Mouse (Mus musculus): Measurements from ENCODE around the gene Psmd5.
A peak's percentile ranks its signal among the peaks of the same experiment; 100 is the strongest.

Psmd5 gene

DNA sequence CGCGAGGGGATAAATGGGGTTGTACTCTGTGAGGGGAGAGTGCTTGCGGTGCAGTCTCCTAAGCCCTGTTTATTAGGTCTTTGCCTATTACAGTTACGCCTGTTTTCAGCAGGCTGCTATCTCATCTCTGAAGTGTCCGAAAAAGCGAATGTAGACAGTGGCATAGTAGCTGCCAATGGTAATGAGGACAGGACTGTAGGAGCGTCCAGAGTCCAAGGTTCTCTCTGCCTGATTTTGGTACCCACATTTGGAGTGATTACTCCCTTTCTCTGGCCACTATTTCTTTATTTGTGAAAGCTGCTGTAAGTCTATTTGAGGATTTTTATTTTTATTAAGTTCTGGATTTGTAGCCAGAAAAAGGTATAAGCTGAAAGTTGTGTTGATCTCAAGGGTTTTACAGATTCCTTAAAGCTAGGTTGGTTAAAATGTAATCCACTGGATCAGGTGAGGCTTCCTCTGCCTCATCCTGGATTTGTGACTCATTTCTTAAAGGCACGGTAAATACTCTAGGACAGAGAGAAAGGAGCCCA is at the start of gene Psmd5:
TSS of gene Psmd5 (minus strand) at position 153 of the 530 bp plus-strand sequence.
- no peak for DNase-seq (ENCODE audit: low read depth in 2 of 2, low spot score in 2 of 2)

DNA sequence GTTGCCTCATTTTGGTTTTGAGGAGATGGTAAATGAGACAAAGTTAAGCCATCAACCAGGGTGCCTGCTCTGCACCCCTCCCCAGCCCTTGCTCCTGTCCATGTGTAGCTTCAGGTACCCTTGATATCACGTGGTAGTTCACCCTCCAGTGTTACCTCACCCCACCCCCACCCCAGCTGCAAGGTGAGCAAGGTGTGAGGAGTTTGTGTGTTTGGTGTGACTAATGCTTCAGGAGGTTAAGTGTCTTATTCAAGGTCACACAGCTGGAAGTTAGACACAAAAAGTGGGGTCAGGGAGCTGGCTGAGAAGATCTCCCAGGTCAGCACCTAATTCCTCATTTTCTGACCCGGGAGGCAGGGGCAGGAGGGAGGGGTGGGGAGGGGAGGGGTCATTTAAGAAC is 48.0 kb upstream of the Psmd5 start:
- no peak for DNase-seq (ENCODE audit: low read depth in 2 of 2, low spot score in 2 of 2)

DNA sequence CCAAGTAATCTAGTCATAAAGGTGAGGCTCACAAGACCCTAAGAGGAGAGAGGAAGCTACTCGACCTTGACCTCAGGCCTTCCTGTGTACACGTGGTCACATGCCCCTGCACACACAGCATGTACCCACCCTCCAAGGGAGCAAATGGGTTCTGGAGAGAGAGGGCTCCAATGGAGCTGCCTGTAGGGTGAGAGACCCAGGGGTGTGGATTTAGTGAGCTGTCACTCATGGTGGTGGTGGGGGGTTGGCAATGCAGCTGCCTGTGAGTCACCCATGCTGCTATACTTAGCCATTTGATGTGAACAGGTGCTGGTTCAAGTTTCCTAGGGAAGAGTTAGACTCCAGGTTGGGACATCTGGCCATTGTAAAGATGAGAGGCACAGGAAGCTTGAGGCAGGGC is 45.4 kb upstream of the Psmd5 start:
- DNase-seq (ENCODE audit: low read depth in 2 of 2, low spot score in 2 of 2), result no peak

DNA sequence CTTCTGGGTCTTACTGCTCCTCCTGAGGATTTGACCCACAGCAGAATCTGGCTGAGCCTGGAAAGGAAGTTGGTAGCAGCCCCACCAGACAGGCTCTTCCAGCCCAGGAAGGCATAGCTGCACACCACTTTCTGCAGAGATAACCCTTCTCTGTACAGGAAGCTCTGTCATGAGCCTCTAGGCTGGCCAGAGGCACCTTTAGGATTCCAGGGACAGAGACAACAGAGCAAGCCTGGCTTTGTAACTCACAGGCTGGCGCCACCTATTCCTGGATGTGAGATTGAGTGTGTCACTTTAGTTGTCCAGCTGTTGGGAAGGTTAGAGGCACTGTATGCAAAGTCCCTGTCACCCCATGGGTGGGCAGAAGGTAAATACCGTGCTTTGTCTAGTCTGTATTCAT is 40.3 kb upstream of the Psmd5 start:
- no peak for DNase-seq (ENCODE audit: low read depth in 2 of 2, low spot score in 2 of 2)

DNA sequence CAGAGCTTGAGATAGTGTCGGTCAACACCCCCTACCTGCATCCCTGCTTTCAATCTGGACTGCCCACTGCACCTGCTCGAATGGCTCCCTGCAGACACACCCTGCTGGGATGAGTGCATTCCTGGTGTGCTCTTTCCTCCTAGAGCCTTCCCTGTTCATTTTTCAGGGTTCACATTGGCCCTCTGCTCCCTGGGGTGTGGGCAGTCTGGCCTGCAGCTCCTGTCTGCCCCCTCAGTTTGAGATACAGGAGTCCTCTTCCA is 40.0 kb upstream of the Psmd5 start:
- DNase-seq (ENCODE audit: low read depth in 2 of 2, low spot score in 2 of 2), result no peak

DNA sequence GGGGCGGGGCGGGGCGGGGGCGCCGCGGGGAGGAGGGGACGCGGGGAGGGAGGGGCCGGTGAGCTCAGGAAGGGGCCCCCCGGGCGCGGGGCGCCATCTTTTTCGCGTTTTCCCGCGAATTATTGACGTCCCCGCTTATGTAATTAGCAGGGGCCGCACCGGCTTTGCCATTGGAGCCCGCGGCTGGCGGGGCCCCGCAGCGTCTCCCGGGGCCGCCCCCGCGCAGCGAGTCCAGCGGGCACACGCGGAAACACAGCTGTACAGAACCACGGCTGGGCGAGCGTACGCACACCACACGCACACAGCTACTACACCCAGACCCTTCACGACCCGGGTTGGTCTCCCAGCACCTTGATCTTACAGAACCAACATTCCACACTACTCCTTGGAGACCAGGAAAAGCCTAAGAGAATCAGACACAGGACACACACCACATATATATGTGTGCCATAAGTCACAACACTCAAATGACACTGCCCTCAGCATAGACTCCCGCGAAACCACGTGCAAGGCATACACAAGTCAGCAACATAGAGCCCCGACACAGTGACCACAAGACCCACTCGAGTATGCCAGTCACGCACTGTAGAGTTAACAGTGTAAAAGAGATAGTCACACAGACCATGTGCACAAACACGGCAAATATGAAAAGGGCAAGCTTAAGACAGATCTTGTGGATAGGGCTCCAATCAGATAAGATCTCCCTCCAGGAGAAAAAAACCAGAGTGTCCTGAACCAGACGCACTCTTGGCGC is 39.5 kb upstream of the Psmd5 start:
- DNase-seq (ENCODE audit: low read depth in 2 of 2, low spot score in 2 of 2), result peak; percentile 25 to 32

DNA sequence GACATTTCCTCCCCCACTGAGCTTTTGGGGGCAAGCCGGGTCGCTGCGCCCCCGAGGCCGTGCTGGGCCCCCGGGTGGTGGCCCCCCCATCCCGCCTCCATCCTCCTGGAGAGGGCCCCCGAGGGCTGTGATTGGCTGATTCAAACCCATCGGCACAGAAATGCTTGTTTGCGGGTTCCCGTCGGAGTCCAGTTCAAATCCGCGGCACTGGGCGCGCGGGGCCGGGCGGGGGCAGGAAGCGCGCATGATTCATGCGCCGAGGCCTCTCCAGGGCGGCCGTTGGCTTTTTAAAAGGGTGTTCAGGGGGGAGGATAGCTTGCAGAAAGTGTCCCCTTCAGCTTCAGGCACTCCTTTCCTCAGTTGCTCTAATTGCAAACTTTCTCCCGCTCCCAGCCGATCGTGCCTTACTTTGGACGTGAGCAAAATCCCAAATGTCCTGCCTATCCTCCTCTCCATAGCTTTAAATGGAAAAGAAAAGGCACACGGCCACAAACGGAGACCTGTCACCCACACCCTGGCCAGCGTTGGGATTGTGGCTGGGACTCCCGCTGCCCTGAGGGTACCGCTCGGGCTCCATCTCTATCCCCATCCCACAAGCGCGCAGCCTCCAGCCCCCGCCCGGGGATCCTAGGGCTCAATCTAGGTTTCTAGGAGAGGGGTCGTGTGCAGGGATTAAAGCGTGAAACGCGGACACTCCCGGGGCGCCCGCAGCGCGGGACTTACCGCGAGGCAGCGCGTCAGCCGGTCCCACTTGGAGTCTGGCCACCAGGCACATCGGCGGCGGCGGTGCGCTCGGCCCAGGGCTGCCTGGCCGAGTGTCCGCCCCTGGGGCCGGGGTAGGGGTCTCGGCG is 38.7 kb upstream of the Psmd5 start, which contains the start of gene Phf19:
TSS of gene Phf19 (minus strand) at position 809 of the 851 bp plus-strand sequence.
- peak; percentile 27 to 31 for DNase-seq (ENCODE audit: low read depth in 2 of 2, low spot score in 2 of 2)

DNA sequence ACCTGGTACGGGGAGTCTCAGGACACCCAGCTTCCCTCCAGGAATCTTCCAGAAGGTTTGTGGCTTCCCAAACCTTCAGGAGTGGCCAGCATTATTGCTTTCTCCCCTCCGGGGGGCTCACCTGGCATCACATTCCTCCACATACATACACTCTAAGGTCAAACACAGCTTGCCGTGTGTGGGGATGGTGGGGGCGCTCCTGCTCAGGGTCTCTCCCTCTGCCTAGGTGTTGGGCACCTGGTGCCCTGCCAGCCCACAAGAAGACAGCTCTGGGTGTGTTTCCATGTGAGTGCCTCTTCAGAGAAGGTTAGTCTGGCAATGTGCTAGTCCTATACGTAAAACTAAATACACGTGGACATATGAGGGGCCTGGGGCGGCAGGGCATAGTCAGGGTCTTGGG is 37.8 kb upstream of the Psmd5 start:
- no peak for DNase-seq (ENCODE audit: low read depth in 2 of 2, low spot score in 2 of 2)

DNA sequence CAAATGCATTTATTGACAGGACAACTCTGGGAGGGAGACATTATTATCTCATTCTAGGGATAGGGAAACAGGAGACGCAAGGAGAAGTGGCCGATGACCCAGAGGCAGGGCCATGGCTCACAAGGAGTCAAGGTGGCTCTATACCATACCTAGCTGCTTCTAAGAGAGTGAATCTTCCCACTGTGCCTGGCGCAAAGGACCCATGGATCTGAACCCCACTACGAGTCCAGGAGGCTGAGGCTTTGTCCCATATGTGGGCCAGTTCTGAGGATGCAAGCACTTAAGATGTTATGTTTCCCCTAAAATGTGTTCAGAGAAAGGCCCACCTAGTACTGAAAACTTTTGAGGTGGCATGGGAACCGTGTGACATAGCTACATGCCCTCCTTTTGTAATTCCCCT is 37.1 kb upstream of the Psmd5 start:
- no peak for DNase-seq (ENCODE audit: low read depth in 2 of 2, low spot score in 2 of 2)

DNA sequence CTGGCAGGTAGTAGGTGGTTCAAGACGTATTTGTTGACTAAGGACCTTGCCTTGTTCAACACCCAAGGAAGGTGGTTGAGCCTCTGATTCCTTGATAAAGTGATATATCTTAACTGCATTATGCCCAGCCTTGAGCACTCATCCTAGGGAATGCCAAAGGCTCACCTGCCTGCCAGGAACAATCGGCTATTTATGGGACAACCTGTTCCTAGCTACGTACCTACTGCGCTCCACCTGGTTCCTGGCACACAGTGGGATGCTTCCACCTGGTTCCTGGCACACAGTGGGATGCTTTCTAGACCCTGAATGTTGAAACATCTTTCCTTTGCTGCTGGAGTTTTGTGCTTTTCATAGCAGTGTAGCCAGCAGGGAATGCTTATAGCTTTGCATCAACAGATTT is 35.0 kb upstream of the Psmd5 start:
- no peak for DNase-seq (ENCODE audit: low read depth in 2 of 2, low spot score in 2 of 2)

DNA sequence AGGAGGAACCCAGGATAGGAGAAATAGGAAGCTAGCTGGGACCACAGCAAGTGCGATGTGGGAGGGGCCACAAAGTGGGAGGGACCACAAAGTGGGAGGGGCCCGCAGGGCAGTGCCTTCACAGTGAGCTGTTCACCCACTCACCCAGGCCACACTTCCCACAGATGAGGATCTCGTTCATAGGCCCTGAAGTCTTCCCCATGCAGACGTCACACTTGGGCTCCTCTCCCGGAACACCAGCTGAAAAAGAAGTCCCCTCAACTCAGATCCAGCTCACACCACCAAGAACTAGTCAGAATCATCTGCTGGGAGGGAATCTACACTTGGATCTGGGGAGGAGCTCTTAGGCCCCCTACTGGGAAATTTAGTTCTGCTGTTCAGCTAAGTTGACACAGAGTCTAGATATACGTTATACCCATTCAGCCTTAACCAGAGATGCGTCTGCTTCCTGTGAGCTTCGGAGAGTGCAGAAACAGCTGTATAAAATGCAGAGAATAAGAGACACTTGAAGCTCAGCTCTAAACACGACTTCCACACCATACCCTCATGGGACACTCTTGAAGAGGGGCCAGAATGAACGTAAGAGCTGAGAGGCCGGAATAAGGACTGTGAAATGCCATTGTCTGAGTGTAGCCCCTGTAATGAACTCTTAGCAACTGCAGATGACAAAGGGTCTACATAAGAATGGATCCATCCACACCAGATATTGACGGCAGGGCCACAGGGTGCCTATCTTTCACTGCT is 32.3 kb upstream of the Psmd5 start:
- peak; percentile 14 to 35 for DNase-seq (ENCODE audit: low read depth in 2 of 2, low spot score in 2 of 2)

DNA sequence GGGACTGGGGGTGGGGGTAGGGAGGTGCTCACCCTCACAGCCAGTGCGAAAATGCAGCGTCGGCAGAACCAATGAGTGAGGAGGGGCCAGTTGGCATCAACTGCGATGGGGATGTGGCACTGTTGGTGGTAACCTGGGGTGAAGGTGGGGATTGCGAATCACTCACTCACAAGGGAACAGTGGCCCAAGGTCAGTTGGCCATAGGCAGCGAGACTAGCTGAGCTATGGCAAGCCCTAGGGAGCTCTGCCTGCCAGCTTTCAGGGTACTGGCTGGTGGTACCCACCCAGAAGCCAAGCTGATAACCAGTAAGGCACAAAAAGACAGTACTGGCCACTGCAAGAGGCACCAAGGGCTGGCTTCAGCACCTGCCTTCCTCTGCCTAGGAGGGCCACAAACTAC is 31.7 kb upstream of the Psmd5 start:
- no peak for DNase-seq (ENCODE audit: low read depth in 2 of 2, low spot score in 2 of 2)

DNA sequence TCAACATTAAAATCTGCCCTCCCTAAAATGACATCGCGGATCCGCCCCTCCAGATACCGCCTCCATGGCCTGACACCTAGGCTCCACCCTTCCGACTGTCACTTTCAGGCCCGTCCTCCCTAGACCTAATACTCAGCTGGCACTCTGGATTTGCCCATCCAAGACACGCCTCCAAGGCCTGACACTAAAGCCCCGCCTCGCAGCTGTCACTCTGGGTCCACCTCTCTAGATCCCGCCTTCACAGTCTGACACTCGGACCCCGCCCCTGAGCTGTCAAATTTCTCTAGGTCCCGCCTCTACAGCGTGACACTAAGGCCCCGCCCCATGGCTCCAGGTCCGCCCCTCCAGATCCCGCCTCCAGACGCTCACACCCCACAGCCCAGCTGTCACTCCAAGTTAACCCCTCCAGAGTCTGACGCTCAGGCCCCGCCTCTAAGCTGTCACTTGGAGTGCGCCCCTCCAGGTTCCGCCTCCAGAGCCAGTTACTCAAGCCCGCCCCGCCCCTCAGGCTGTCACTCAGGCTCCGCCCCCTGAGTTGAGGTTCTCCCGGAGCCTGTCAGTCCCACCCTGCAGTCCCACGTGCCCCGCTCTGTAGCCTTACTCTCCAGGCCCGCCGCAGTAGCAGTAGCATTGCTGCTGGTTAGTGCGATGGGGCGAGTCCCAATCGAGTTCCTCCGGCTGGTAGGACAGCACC is 30.2 kb upstream of the Psmd5 start:
- DNase-seq (ENCODE audit: low read depth in 2 of 2, low spot score in 2 of 2), result peak; percentile 90 to 94

DNA sequence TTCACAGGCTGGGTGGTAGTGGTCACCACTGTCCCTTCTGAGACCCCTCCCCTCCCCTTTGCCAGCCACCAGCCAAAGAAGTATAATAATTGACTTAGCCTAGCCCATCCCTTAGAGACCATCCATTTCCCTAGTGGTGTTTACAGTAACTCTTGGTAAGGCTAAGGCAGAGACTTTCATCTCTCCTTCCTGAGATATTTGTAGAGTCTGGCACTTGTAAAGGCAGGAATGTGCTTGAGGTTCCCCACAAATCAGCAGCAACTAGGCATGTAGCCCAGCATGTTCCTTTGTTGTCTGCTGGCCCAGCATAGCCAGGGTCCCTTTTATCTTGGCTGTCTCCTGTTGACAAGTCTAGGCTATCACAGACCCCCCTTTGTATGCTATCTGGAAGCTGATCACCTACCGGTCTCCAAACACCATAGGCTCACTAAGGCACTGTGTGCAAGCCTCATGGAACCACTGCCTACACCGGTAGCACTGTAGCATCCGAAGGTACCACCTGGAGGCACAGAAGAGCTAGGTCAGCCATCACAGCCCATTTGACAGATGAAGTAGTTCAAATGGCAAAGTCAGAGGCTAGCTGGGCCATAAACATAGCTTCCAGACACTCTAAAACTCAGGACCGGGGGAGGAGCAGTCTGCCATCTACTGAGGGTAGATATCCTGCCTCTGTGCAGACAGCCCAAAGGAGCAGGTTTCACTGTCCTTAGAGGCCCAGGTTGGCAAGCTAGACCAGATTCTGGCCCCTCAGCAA is 29.1 kb upstream of the Psmd5 start:
- no peak for DNase-seq (ENCODE audit: low read depth in 2 of 2, low spot score in 2 of 2)

DNA sequence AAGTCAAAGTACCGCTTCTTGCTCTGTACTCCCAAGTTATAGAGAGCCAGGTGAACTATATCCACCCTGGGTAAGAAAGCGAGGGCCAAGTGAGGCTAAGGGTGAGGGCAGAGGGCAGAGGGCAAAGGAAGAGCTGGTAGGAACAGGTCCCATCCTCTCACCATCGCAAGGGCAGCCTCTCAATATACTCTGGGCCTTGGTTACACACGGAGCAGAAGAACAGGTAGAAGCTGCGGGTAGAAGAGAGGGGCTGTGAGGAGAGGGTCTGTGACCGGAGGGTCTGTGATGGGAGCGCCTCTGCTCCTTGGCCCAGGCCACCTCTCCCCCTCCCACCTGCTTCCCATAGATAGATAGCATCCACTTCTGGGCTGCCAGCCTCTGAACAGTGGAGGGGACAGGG is 28.4 kb upstream of the Psmd5 start:
- DNase-seq (ENCODE audit: low read depth in 2 of 2, low spot score in 2 of 2), result no peak

DNA sequence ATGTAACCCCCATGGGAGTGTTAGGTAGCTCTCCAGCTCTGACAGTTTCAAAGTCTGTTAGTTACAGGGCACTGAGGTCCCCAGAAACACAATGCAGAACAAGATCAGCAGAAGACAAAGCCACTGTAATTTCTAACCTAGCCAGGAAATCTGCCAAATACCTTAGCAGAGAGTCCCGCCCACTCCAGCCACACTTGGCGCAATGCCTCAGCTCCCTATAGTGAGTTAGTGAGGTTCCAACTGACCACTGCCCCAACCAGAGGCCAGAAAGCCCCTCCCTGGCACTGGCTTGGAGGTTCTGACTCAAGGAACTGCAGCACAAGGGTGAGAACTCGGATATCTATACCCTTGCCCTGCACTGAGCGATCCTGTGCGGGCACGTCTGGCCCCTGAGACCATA is 28.0 kb upstream of the Psmd5 start:
- DNase-seq (ENCODE audit: low read depth in 2 of 2, low spot score in 2 of 2), result no peak

DNA sequence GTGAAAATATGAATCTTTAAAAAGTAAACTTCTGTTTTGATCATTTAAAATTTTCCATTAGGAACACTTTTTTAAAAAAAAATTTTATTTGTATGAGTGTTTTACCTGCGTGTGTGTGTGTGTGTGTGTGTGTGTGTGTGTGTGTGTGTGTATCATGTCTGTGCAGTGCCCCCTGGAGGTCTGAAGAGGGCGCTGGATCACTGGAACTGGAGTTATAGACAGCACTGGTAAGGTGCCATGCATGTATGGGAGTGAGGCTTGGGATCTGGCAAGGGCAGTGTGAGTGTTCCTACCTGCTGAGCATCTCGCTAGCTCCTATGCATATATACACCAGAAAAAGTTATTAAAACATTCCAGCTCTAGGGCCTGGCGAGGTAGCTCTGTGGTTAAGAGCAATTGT is 27.0 kb upstream of the Psmd5 start:
- no peak for DNase-seq (ENCODE audit: low read depth in 2 of 2, low spot score in 2 of 2)

DNA sequence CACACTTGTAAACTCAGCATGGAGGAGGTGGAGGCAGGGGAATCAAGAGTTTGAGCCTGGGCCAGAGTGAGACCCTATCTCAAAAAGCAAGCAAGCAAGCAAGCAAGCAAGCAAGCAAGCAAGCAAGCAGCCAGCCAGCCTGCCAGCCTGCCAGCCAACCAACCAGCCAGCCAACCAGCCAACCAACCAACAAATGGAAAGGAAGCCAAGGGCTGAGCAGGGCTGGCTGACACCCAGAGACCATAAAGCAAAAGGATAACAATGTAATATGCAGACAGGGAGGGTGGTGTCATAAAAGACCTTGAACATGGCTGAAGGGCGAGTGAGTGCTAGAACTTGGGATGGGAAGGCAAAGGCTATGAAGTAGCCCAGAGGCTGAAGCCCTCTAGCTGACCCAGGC is 25.6 kb upstream of the Psmd5 start:
- DNase-seq (ENCODE audit: low read depth in 2 of 2, low spot score in 2 of 2), result no peak

DNA sequence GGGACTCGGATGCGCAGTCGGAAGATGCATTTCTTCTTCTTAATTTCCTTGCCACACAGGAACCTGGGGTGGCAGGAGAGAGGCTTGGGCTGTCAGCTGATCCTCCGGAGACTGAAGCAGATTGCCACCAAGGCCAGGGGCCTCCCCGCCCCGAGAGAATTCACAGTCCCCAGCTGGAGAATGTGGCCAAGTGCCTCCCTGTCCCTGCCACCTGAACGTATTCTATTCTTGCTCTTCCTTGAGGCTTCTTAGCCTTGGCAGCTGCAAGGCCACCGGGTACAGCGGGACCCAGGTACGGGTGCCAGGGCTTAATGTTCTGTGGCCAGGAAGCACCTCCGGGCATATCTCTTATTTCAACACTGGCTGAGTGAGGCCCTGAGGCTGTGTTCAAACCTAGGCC is 24.9 kb upstream of the Psmd5 start:
- no peak for DNase-seq (ENCODE audit: low read depth in 2 of 2, low spot score in 2 of 2)

DNA sequence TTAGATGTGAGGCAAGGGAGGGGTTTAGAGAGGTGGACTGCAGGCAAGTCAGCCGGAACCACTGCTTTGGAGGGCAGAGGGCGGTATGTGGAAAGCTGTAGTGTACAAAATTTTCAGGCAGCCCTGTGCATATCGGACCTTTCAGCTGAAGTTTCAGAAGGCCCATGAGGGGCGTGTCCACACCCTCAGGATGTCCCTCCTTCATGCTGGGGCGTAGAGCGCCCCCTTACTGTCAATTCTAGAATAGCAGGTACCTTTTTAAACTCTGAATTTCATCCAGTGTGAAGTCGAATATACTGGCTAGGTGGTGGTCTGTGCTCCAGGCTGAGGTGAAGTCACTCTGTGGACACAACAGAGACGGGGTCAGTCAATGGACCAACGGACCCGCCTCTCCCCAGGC is 23.1 kb upstream of the Psmd5 start:
- peak; percentile 29 to 45 for DNase-seq (ENCODE audit: low read depth in 2 of 2, low spot score in 2 of 2)

Data from CD8-positive naive resting alpha-beta T cell, adult 2 months (primary cell).